Mouse (Mus musculus) midbrain, embryonic 13.5 days (tissue): ENCODE measurements at regions not wholly inside any gene's neighbourhood (a gene's known extent, or its start where the extent isn't known, plus 50 kb on each side); places are given as distances from the start of the nearest gene placed in this dataset.

Experiments used
- ATAC-seq: fragments of 200-750 bp; cut with Nextera tagmentation; 2 replicates; pipeline ENCODE4 v1.8.0; 2017; ENCODE audit warnings: mild to moderate bottlenecking, moderate TSS enrichment, moderate library complexity
- H3K27ac ChIP-seq: fragments of 300-500 bp; sonication (generic); 2 replicates; pipeline ENCODE4 v1.5.1; 2015; ENCODE audit warnings: inconsistent platforms, mild to moderate bottlenecking, moderate library complexity
- H3K27me3 ChIP-seq: fragments of 300-500 bp; sonication (generic); 2 replicates; pipeline ENCODE4 v1.6.1; 2015; ENCODE audit warnings: mild to moderate bottlenecking, inconsistent platforms
- H3K36me3 ChIP-seq: fragments of 300-500 bp; sonication (generic); 2 replicates; pipeline ENCODE4 v1.6.1; 2015; ENCODE audit warnings: mild to moderate bottlenecking, inconsistent platforms
- H3K4me1 ChIP-seq: fragments of 300-500 bp; sonication (generic); replicated peaks from 2 replicates; pipeline ENCODE4 v1.6.1; 2015; ENCODE audit warnings: inconsistent platforms
- H3K4me2 ChIP-seq: fragments of 300-500 bp; sonication (generic); replicated peaks from 2 replicates; pipeline ENCODE4 v1.6.1; 2015; ENCODE audit warnings: moderate library complexity, mild to moderate bottlenecking, inconsistent platforms
- H3K4me3 ChIP-seq: fragments of 300-500 bp; sonication (generic); replicated peaks from 2 replicates; pipeline ENCODE4 v1.5.1; 2015; ENCODE audit warnings: mild to moderate bottlenecking, inconsistent platforms
- H3K9ac ChIP-seq: fragments of 300-500 bp; sonication (generic); replicated peaks from 2 replicates; pipeline ENCODE4 v1.6.1; 2015; ENCODE audit warnings: mild to moderate bottlenecking, inconsistent platforms
- H3K9me3 ChIP-seq: fragments of 300-500 bp; sonication (generic); 2 replicates; pipeline ENCODE4 v1.6.1; 2016; ENCODE audit warnings: mild to moderate bottlenecking, inconsistent platforms
- WGBS: fragments of 180-500 bp; shearing (Covaris S2); methylation state at CpG from one replicate; pipeline ENCODE4 v1.1.7; 2015; 5-methylcytosine and 5-hydroxymethylcytosine counted together

DNA sequence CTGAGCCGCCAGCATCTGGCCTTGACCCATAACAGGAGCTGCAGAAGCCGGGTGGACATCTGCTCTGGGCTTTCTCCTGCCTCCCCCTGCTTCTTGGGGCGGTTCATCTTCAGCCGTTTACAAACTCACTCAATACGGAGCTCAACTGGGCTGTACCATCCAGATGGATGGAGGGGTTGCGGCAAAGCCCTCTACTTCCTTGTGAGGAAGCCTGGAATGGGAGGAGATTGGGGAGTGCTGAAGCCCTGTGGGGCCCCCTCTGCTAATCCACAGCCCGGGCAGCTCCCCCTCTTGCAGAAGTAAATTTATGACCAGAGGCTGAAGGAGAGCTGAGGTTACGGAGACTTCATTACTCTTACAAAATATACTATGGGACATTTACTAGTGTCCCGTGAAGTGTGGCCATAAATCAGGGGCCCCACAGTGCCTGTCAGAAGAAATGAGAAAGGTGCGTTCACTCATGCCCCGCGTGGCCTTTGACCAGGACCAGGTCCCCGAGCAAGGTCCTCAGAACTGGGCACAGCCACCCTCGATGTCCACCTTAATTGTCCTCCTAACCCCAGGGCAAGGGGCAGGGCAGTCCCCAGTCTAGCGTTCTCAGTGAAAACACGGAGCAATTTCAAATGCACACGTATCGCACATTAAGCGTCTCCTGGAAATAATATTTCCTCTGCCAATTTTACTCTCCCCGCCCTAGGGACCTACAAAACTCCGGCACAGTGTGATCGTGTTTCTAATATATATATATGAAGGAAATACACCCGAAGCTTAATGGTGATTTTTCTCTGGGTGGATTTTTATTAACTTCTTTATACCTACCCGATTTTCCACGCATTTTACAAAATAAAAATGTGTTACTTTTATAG lies 115.1 kb downstream of the Cdc5l start:
- 84% methylated on average over 25 of the region's 25 CpGs for WGBS
- Histone ChIP-seq H3K4me3 (no peak overlapping the region), H3K4me2 (no peak overlapping the region), H3K36me3 (no peaks in the 10 kb centered on the region), H3K27me3 (no peaks in the 10 kb centered on the region), H3K9ac (no peak overlapping the region), H3K27ac (no peak overlapping the region), H3K9me3 (no peaks in the 10 kb centered on the region), H3K4me1 (peaks cover 7% of the 10 kb centered on the region)
- ATAC-seq = no peak

DNA sequence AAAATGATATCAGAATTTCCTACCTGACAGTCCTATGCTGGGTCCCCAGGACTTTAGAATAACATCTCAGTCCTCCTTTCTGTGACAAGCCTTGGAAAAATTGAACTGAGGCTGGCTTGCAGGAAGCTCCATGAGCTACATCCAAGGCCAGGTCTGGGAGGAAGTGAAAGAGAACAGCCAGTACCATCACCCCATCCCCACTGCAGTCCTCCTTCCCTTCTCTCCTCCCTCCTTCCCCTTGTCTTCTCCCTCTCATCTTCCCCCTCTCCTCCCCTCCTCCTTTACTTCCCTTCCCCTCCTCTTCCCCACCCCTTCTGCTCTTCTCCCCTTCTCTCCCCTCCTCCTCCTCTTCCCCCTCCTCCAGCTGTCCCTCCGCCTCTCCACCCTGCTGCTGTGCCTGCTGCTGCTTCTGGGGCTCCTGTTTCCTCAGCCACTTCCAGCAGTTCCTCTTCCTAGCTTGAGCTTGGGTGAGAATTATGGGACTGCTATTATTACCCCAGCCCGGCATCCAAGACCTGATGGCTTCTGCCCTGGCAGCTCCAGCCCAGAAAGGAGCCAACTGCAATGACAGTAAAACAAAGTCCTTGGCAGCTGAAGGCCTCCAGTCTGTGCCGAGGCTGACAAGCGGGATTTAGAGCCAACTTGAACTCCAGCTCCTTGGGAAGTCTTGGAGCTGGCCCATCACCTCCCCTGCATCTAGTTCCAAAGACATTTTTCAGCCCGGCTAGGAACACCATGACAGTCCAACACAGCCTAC lies 120.8 kb downstream of the Cdc5l start:
- WGBS = 83% methylated on average over 5 of the region's 5 CpGs
- H3K4me1 ChIP-seq = no peaks in the 10 kb centered on the region
- H3K4me2 ChIP-seq = no peak overlapping the region
- no peaks in the 10 kb centered on the region for H3K27me3 ChIP-seq
- no peak overlapping the region for H3K9ac ChIP-seq
- H3K36me3 ChIP-seq = no peaks in the 10 kb centered on the region
- H3K27ac ChIP-seq = no peak overlapping the region
- H3K9me3 ChIP-seq = peaks cover 4% of the 10 kb centered on the region; the same call in 1 of the 2 replicates
- no peak for ATAC-seq
- H3K4me3 ChIP-seq = no peak overlapping the region

DNA sequence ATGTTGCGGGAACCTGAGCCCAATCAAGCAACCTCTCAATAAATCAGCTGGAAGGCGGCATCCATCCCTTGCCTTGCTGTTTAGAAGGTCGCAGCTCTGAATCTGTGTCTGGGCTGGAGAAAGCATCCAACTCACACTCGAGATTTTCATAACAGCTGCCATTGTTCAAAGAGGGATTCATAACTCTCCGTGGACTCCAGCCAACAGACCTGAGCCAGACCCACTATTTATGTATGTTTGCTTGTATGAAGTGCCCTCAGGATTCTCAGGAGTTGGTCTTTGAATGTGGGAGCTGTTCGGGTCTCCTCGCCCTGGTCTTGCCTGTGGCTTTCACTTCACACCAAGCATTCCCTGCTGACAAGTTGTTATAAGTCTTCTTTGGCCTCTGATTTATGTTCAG lies 127.0 kb downstream of the Cdc5l start:
- H3K9ac ChIP-seq = no peak overlapping the region
- no peaks in the 10 kb centered on the region for H3K36me3 ChIP-seq
- no peak overlapping the region for H3K27ac ChIP-seq
- WGBS = 86% methylated on average over 7 of the region's 7 CpGs
- H3K4me1 ChIP-seq = no peaks in the 10 kb centered on the region
- ATAC-seq = no peak
- peaks cover 4% of the 10 kb centered on the region; the same call in 1 of the 2 replicates for H3K9me3 ChIP-seq
- H3K27me3 ChIP-seq = no peaks in the 10 kb centered on the region
- no peak overlapping the region for H3K4me2 ChIP-seq
- no peak overlapping the region for H3K4me3 ChIP-seq

DNA sequence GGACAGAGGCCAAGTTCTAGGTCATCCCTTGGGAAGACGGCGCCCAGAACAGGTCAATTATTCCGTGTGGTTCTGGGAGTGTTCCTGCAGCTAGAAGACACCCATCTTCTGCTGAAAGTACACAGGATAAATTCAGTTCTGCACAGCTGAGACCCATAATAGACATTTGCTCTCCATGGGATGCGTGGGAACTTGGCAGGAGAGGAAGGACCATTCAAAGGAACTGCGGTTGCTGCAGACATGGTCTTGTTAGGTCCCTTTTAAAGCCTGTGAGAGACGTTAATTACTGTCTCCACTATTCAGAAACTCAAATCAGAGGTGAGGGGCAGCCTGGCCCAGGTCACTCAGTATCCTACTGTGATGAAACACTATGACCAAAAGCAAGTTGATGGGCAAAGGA lies 130.4 kb downstream of the Cdc5l start:
- 85% methylated on average over 6 of the region's 6 CpGs for WGBS
- no peaks in the 10 kb centered on the region for H3K4me1 ChIP-seq
- H3K9me3 ChIP-seq = no peaks in the 10 kb centered on the region
- no peak overlapping the region for H3K27ac ChIP-seq
- no peak overlapping the region for H3K4me3 ChIP-seq
- H3K4me2 ChIP-seq = no peak overlapping the region
- H3K9ac ChIP-seq = no peak overlapping the region
- ATAC-seq = no peak
- H3K27me3 ChIP-seq = no peaks in the 10 kb centered on the region
- H3K36me3 ChIP-seq = no peaks in the 10 kb centered on the region

DNA sequence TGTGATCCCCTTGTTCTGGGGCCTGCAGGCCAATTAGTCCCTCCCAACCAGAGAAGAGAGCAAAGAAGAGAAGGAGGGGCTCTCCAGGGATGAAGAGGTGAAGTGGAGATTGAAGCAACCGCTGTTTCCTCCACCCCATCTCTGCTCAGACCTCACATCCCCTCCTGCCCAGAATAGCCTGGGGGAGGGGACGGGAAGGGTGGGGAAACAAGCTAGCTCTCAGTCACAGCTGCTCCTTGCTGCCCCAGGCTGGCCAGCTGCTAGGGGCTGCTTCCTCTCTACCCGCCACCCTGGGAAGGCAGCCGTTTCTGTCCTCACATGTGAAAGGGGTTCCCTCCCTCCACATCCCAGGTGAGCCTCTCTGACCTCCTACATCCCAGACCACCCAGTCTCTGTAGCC lies 135.2 kb downstream of the Cdc5l start:
- Histone ChIP-seq H3K36me3 (no peaks in the 10 kb centered on the region), H3K4me3 (no peak overlapping the region), H3K4me2 (no peak overlapping the region), H3K27me3 (no peaks in the 10 kb centered on the region), H3K4me1 (no peaks in the 10 kb centered on the region), H3K9me3 (no peaks in the 10 kb centered on the region), H3K9ac (no peak overlapping the region), H3K27ac (no peak overlapping the region)
- 25% methylated on average over 4 of the region's 4 CpGs for WGBS
- peak; percentile 65 for ATAC-seq

DNA sequence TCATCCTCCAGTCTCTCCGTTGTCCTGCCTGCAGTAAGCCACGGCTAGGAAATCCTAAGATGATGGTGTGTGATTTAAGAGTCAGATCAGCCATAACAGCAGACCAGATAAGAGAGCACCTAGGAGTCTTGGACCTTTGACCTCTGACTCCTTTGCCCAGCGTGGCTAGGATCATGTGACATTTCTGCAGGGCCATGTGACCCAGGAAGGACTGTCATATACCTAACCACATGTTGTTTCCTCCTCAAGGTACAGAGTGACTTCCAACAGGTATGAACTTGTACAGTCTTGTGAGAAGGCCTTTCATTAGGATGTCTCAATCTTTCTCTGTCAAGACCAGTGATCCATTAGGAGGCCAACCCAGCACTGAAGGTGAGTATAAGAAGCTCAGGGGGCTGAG lies 135.7 kb downstream of the Cdc5l start:
- Histone ChIP-seq H3K9me3 (no peaks in the 10 kb centered on the region), H3K9ac (no peak overlapping the region), H3K4me1 (no peaks in the 10 kb centered on the region), H3K4me2 (no peak overlapping the region), H3K36me3 (no peaks in the 10 kb centered on the region), H3K27ac (no peak overlapping the region), H3K27me3 (no peaks in the 10 kb centered on the region), H3K4me3 (no peak overlapping the region)
- ATAC-seq = 0 out of 2 replicates have a peak, but pooled peaks have one; percentile 20
- 90% methylated on average over 3 of the region's 3 CpGs for WGBS

DNA sequence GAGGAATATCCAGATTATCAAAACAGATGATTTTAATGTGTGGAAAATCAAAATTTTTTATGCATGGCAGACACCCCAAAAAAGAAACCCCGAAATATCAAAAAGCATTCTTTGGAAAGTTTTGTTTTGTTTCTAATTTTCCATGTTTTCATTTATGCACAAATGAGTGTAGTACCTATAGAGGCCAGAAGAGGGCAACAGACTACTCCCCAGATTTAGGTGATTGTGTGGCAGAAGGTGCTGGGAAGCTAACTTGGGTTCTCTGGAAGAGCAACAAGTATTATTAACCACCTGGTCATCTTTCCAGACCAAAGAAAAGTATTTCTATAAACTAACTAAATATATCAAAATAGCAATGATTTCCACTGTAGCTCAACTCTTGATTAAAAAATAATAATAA lies 137.2 kb downstream of the Cdc5l start:
- 70% methylated on average over 1 of the region's 1 CpGs for whole genome bisulfite sequencing
- Histone ChIP-seq H3K36me3 (no peaks in the 10 kb centered on the region), H3K4me3 (no peak overlapping the region), H3K4me2 (no peak overlapping the region), H3K9ac (no peak overlapping the region), H3K27ac (no peak overlapping the region), H3K27me3 (no peaks in the 10 kb centered on the region), H3K9me3 (no peaks in the 10 kb centered on the region), H3K4me1 (no peaks in the 10 kb centered on the region)
- ATAC-seq = no peak

DNA sequence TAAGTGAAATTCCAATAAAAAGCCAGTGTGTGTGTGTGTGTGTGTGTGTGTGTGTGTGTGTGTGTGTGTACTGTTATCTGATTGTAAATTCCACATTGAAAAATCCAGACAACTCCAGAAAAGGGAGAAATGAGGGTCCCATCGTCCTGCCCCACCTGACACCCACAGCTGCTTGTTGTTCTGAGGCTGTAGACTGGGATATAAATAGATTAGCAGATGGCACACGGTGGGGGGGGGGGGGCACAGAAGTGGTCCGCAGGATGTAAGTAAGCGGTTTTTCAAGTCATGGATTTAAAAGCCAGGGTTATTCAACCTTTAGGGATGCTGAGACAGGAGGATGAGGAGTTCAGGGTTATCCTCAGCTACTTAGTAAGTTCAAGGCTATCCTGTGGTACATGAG lies 138.7 kb downstream of the Cdc5l start:
- H3K27ac ChIP-seq = no peak overlapping the region
- no peak overlapping the region for H3K4me3 ChIP-seq
- no peaks in the 10 kb centered on the region for H3K36me3 ChIP-seq
- no peaks in the 10 kb centered on the region for H3K9me3 ChIP-seq
- no peak overlapping the region for H3K9ac ChIP-seq
- no peaks in the 10 kb centered on the region for H3K4me1 ChIP-seq
- H3K4me2 ChIP-seq = no peak overlapping the region
- no peaks in the 10 kb centered on the region for H3K27me3 ChIP-seq
- WGBS = 83% methylated on average over 4 of the region's 4 CpGs
- no peak for ATAC-seq

DNA sequence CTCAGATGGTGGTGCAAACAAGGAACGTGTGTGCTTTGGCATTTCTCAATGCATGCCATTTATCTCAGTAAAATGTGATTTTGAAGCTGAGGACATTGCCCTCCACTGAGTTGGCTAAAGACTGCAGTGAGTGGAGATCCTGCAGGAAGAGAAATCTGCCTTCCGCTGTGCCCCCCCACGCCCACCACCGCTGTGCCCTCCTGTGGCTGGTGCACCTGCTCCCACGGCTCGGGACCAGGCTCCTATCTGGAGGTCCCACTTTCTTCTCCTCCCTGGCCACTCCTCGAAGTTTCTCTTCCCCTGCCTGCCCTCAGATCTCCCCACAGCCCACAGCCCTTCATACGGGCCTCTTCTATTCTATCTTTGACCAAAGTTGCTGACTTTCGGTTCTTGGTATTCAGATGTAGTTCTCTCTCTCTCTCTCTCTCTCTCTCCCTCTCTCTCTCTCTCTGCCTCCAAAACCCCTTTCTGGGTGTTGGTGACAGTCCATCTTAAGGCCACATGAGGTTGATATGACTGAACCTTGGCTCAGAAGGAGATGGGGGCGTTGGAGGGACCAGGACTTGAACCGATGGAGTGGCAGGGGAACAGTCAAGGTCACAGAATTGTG lies 139.2 kb downstream of the Cdc5l start:
- H3K9ac ChIP-seq = no peak overlapping the region
- H3K9me3 ChIP-seq = no peaks in the 10 kb centered on the region
- 87% methylated on average over 11 of the region's 11 CpGs for WGBS
- H3K27ac ChIP-seq = no peak overlapping the region
- H3K4me1 ChIP-seq = no peaks in the 10 kb centered on the region
- no peaks in the 10 kb centered on the region for H3K36me3 ChIP-seq
- no peak overlapping the region for H3K4me2 ChIP-seq
- ATAC-seq = no peak
- no peaks in the 10 kb centered on the region for H3K27me3 ChIP-seq
- no peak overlapping the region for H3K4me3 ChIP-seq

DNA sequence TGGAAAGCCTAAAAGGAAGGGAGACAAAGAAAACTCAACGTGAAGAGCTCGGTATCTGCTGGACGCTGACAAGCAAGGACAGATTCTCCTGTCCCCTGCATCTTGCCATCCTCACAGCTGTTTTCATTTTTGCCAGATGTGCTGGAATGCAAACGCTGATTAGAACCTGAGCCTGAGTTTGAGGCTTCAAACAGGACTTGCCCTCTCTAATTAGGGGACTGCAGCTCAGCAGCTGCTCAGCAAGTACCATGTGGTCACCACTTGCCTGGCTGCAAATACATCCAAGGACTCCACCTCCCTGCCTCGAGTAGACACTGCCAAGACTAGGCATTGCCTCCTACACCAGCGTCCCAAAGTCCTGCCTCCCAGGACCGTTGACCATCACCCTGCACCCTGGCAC lies 140.7 kb downstream of the Cdc5l start:
- H3K9me3 ChIP-seq = no peaks in the 10 kb centered on the region
- H3K4me2 ChIP-seq = no peak overlapping the region
- H3K9ac ChIP-seq = no peak overlapping the region
- H3K27me3 ChIP-seq = no peaks in the 10 kb centered on the region
- no peaks in the 10 kb centered on the region for H3K36me3 ChIP-seq
- H3K27ac ChIP-seq = no peak overlapping the region
- H3K4me1 ChIP-seq = no peaks in the 10 kb centered on the region
- H3K4me3 ChIP-seq = no peak overlapping the region
- no peak for ATAC-seq
- WGBS = 84% methylated on average over 7 of the region's 7 CpGs

DNA sequence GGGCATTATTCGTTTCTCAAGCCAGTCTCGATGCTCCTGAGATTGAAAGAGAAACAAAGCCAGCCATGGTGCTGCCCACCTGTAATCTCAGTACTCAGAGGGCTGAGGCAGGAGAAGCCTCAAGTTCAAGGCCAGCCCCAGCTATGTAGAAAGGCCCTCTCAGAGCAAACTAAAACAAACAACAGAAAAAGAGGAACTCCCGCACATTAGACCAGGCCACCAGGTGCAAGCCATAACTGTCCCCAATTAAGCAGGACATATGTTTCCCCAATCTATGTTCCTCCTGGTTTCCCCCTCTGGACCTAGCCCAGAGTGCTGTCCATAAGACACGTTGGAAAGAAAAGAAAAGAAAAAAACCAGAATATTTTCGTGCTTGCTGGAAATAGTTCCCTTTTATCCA lies 142.5 kb downstream of the Cdc5l start:
- no peak for ATAC-seq
- no peak overlapping the region for H3K9ac ChIP-seq
- H3K4me1 ChIP-seq = no peaks in the 10 kb centered on the region
- H3K4me3 ChIP-seq = no peak overlapping the region
- H3K27ac ChIP-seq = no peak overlapping the region
- H3K36me3 ChIP-seq = no peaks in the 10 kb centered on the region
- 78% methylated on average over 5 of the region's 5 CpGs for WGBS
- H3K27me3 ChIP-seq = no peaks in the 10 kb centered on the region
- no peak overlapping the region for H3K4me2 ChIP-seq
- no peaks in the 10 kb centered on the region for H3K9me3 ChIP-seq

DNA sequence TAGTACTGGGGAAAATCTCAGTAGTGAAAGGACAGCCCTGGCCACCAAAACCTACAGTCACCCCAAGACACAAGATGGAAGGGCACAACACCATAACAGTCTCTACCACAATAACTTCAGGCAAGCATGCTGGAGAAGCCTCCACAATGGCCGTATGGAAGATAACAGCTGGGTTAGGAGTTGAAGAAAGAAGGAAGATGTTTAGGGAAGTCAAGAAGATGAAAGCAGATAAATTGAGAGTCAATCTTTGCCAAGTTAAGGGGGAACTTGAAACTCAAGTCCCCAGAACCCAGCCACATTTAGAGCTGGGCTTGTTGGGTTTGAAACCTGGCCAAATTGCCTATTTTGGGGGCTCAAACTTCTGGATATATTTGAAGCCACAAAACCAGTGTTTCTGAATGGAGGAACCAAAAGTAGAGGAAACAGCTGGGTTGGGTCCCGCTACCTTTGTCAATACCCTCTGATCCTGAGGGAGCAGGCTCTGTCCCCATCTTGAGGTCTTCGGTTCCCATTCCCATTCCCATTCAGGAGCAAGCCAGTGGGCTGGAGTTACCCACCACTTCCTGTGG lies 147.8 kb downstream of the Cdc5l start:
- no peaks in the 10 kb centered on the region for H3K27me3 ChIP-seq
- H3K4me1 ChIP-seq = no peaks in the 10 kb centered on the region
- no peaks in the 10 kb centered on the region for H3K9me3 ChIP-seq
- H3K9ac ChIP-seq = no peak overlapping the region
- no peak overlapping the region for H3K4me3 ChIP-seq
- no peaks in the 10 kb centered on the region for H3K36me3 ChIP-seq
- H3K4me2 ChIP-seq = no peak overlapping the region
- no peak overlapping the region for H3K27ac ChIP-seq
- 97% methylated on average over 3 of the region's 3 CpGs for WGBS
- ATAC-seq = no peak
